Mouse (Mus musculus) liver, adult 2 months (tissue): ENCODE results near the gene Cdc42ep5. TPM values are rescaled to one million over a fixed set of nuclear protein-coding genes. Genes with fewer than 3 reads are reported as not detected.
A peak's percentile ranks its signal among the peaks of the same experiment; 100 is the strongest.
"Not testable (repeated sequence)": the region's sequence is repeated elsewhere in the genome, so short reads cannot be mapped to it uniquely, and the experiment has no call there.

Experiments used
- DNase-seq: peaks from one replicate; pipeline ENCODE4 v3.0.0-alpha.2; 2011; ENCODE audit warnings: low read depth, low spot score; ENCODE audit errors: extremely low read depth
- H3K27ac ChIP-seq: fragments of 200-500 bp; replicated peaks from 2 replicates; pipeline ENCODE4 v1.5.1; 2012; ENCODE audit warnings: low read depth, mild to moderate bottlenecking, control low read depth, inconsistent platforms, low read length; ENCODE audit not compliant: insufficient read depth
- H3K27me3 ChIP-seq: fragments of 200-500 bp; 2 replicates; pipeline ENCODE4 v1.6.1; 2012; ENCODE audit warnings: mild to moderate bottlenecking, moderate library complexity, low read length, inconsistent platforms; ENCODE audit not compliant: control insufficient read depth, insufficient read depth
- H3K36me3 ChIP-seq: fragments of 200-500 bp; 2 replicates; pipeline ENCODE4 v1.6.1; 2012; ENCODE audit warnings: low read length, inconsistent platforms; ENCODE audit not compliant: control insufficient read depth, insufficient read depth
- H3K4me1 ChIP-seq: fragments of 200-500 bp; 2 replicates; pipeline ENCODE4 v1.6.1; 2011; ENCODE audit warnings: low read length; ENCODE audit not compliant: control insufficient read depth, insufficient read depth
- H3K4me3 ChIP-seq: fragments of 200-500 bp; 2 replicates; pipeline ENCODE4 v1.5.1; 2011; ENCODE audit warnings: low read depth, mild to moderate bottlenecking, control low read depth, low read length, moderate library complexity; ENCODE audit not compliant: insufficient read depth
- H3K79me2 ChIP-seq: fragments of 200-500 bp; 2 replicates; pipeline ENCODE4 v1.6.1; 2012; ENCODE audit warnings: inconsistent platforms, mild to moderate bottlenecking, low read length, moderate library complexity; ENCODE audit not compliant: control insufficient read depth, insufficient read depth
- H3K9ac ChIP-seq: fragments of 200-500 bp; 2 replicates; pipeline ENCODE4 v1.6.1; 2012; ENCODE audit warnings: low read depth, mild to moderate bottlenecking, control low read depth, inconsistent platforms, low read length
- CTCF ChIP-seq: fragments of 200-500 bp; IDR thresholded peaks from 2 replicates; pipeline ENCODE4 v1.5.1; 2011; ENCODE audit warnings: low read depth, low read length, control low read depth
- POLR2A ChIP-seq: fragments of 200-500 bp; IDR thresholded peaks from 2 replicates; pipeline ENCODE4 v1.6.1; 2011; ENCODE audit warnings: low read length, control low read depth; ENCODE audit not compliant: insufficient read depth; ENCODE audit errors: extremely low read depth
- WGBS: fragments of 180-500 bp; shearing (Covaris S2); methylation state at CpG from one replicate; pipeline ENCODE4 v1.1.7; 2018; 5-methylcytosine and 5-hydroxymethylcytosine counted together
- polyA plus RNA-seq: library from polyadenylated mRNA; depleted of rRNA; stranded (reverse); fragments of >200 nt; gene quantifications from 2 replicates; pipeline ENCODE4 v1.2.3, GENCODE M21; 2012; rRNA removed
- total RNA-seq: library from RNA; depleted of rRNA; stranded (reverse); fragments of >200 nt; gene quantifications from 2 replicates; pipeline ENCODE4 v1.2.3, GENCODE M21; 2014; rRNA removed

The Cdc42ep5 gene
- total RNA-seq (2.0 and 3.8 TPM in 2 replicates), polyA plus RNA-seq (4.1 and 5.0 TPM in 2 replicates)

DNA sequence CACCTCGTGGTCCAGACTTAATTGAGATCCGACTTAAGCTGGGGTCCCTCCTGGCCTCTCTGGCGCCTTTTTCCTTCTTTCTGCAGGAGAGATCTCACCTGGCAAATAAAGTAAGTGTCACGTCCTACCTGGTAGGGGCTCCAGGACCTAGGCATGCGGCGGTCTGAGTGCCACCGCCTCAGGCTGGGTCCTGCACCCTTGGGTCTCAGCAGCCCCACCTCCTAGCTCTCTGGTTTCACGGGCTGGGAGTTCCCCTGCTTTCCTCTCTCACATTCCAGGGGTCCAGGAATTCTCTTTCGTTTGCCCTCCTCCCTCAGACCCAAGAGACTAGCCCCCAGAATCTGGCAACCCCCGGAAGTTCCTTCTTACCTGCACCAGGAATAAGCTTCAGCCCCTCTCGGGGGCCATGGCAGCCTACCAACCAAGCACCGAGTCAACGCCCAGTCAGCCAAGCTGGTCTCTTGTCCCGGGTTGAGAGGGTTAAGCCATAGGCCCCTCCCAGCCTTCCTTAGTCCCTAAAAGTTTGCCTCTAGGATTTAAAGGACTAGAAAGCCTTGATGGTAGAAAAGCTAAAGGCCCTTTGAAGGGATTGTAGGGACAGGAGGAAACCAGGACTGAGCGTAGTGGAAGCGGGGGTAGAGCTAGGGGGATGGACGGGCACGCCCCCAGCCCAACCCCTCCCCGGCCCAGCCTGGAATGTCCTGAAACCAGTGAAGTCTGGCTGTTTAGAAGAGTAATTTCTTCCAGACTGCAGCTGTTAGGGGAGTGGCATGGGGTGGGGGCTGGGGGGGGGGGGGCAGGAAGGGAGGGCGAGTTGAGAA, at the start of gene Cdc42ep5:
TSS of gene Cdc42ep5 (minus strand) at position 771 of the 821 bp plus-strand sequence.
- H3K4me1 ChIP-seq: peaks cover 8% of the 10 kb centered on the region; the same call in 1 of the 2 replicates
- peak within 1 kb of the TSS; percentile 80 for H3K9ac ChIP-seq
- H3K4me3 ChIP-seq: peak within 1 kb of the TSS; percentile 86
- H3K79me2 ChIP-seq: no peaks in the 10 kb centered on the region
- 3% methylated on average over 19 of the region's 20 CpGs for WGBS
- DNase-seq: peak; percentile 56
- H3K36me3 ChIP-seq: no peaks in the 10 kb centered on the region
- H3K27ac ChIP-seq: peak within 1 kb of the TSS; percentile 62
- TF ChIP-seq CTCF: no peak
- TF ChIP-seq POLR2A: no peak
- no peaks in the 10 kb centered on the region for H3K27me3 ChIP-seq

DNA sequence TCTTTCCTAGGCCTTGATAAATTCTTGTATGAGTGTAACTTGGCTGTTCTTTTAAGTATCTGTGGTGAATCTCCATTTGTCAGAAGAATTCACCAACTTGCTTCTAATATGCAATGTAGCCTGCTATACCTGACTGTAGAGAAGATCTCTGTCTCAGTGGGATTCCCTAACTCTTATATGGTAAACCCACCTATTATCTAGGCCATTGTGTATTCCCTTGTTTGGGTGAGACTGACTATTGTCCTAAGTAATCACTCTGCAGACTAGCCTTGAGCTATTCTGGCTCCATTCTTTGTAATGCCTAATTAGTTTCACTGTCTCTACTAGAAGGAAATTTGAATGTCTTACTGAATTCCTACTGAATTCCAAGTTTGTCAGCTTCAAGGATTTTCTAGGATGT, 48.8 kb upstream of the Cdc42ep5 start:
- H3K79me2 ChIP-seq, H3K27me3 ChIP-seq, DNase-seq, H3K36me3 ChIP-seq, H3K4me1 ChIP-seq, H3K9ac ChIP-seq, H3K4me3 ChIP-seq, H3K27ac ChIP-seq: not testable (repeated sequence)

DNA sequence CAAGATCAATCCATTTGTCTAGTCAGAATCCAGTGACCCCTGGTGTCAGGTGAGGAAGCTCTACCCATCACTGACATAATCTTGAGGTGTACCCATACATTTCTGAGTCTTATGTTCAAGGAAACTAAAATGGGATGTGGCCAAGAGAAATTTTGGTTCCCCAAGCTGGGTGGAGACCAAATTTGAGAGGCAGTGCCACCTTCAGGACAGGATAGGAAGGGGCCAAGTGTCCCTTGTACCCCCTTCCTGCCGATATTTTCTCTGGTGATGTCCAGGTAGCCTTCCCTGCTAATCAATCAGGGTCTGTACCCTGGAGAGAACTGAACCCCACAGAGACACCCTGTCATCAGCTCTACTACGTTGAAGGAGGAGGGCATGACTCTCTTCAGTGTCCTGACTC, 44.0 kb upstream of the Cdc42ep5 start:
- no peak for DNase-seq
- H3K79me2 ChIP-seq: no peaks in the 10 kb centered on the region
- H3K27ac ChIP-seq: no peak overlapping the region
- H3K9ac ChIP-seq: no peak overlapping the region
- H3K4me3 ChIP-seq: no peak overlapping the region
- no peak for TF ChIP-seq POLR2A
- peak; percentile 17; the same call in 1 of the 2 replicates for TF ChIP-seq CTCF
- 25% methylated on average over 2 of the region's 2 CpGs for WGBS
- no peaks in the 10 kb centered on the region for H3K4me1 ChIP-seq
- H3K36me3 ChIP-seq: no peaks in the 10 kb centered on the region
- H3K27me3 ChIP-seq: no peaks in the 10 kb centered on the region

DNA sequence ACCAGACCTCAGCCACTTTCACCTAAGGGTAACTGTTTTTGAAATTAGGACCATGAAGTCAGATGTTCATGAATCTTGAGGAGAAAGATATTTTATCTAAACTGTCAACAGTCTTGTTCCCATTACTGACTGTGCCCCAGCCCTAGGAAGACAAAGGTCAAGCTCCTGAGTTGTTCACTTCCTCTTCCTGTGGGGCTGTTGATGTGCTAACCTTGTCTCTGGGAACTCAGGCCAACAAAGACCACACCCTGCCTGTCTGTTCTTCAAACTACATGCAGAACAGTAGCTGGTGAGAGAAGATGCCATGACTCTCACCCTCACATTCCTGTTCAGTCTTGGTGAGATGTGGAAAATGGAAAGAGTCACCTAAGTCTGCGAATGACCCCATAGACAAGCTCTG, 42.5 kb upstream of the Cdc42ep5 start:
- peak; percentile 7 for DNase-seq
- Histone ChIP-seq H3K27me3 (no peaks in the 10 kb centered on the region), H3K4me1 (no peaks in the 10 kb centered on the region), H3K36me3 (no peaks in the 10 kb centered on the region), H3K27ac (no peak overlapping the region), H3K79me2 (no peaks in the 10 kb centered on the region), H3K4me3 (no peak overlapping the region), H3K9ac (no peak overlapping the region)
- TF ChIP-seq CTCF (no peak), POLR2A (no peak)
- WGBS: 67% methylated on average over 1 of the region's 1 CpGs

DNA sequence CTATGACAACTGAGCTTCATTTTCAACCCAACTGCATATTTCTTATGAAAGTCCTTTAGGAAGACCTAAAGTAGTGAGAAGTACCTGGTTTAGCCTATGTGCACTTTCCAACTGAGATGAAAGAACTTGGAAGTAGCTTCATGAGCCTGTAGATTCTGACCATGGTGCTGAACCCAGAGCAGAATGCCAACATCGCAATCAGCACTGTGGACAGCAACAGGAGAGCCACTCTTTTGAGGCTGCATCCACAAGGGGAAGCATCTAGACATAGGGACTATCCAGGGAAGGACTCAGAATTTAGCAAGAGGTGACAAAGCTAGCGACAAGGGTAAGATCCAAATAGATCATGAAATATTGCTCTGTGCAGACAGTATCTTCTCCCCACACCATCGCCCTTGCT, 13.8 kb upstream of the Cdc42ep5 start:
- Histone ChIP-seq H3K9ac (no peak overlapping the region), H3K4me3 (no peak overlapping the region), H3K79me2 (no peaks in the 10 kb centered on the region), H3K27me3 (no peaks in the 10 kb centered on the region), H3K4me1 (no peaks in the 10 kb centered on the region), H3K27ac (no peak overlapping the region), H3K36me3 (no peaks in the 10 kb centered on the region)
- TF ChIP-seq CTCF (no peak), POLR2A (no peak)
- WGBS: 36% methylated on average over 3 of the region's 3 CpGs
- DNase-seq: peak; percentile 23

DNA sequence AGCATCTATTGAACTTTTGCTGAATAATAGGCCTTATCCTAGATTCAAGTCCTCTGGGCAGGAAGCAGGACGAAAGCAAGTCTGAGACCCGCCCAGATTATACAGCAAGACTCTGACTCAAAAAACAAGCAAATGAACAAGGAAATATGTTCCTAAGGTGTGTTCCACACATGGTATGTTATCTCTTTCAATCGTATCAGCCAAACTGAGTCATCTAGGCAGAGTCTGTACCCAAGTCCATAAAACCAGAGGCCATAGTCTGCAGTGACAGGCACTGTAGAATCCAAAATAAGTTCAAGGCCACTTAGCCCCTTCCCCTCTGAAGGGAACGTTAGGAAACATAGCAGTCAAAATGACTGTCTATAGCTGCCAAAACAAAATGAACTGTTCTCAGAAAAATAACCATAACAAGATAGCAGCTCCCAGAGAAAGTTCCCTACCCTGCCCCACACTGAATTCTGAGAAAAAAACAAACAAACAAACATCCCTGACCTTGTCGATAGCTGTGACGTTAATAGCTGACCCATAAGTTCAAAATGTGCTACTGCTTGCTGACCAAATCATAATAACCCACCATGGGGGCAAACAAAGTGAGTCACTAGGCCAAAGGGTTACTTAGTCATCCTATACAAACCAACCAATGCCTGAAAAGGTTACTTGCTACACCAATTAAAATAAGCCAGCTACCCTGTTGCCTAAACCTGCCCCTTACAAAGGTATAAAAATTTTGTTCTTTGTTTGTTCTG, 5.7 kb upstream of the Cdc42ep5 start:
- Histone ChIP-seq H3K4me3 (no peak overlapping the region), H3K4me1 (peaks cover 2% of the 10 kb centered on the region; the same call in 1 of the 2 replicates), H3K79me2 (no peaks in the 10 kb centered on the region), H3K36me3 (no peaks in the 10 kb centered on the region), H3K27me3 (no peaks in the 10 kb centered on the region), H3K9ac (no peak overlapping the region), H3K27ac (no peak overlapping the region)
- DNase-seq: peak; percentile 33
- 51% methylated on average over 6 of the region's 6 CpGs for WGBS
- TF ChIP-seq POLR2A (no peak), CTCF (no peak)
